Mouse (Mus musculus): Measurements from ENCODE around the gene Gins2.

- TF ChIP-seq POLR2A (IDR thresholded peaks at IDR 0.05; ENCODE audit: control insufficient read depth, extremely low read depth, insufficient read depth, low read length, poor library complexity), result no peak
- TF ChIP-seq CTCF (IDR thresholded peaks at IDR 0.05; ENCODE audit: borderline replicate concordance, control insufficient read depth, extremely low read depth, insufficient read depth, low read length, poor library complexity), result peak; percentile 30; the same call in 1 of the 2 replicates
These were observed 16.6 kb downstream of the Gins2 start for GRCm38 (mm10) chr8:120572534-120572933.
